Mouse (Mus musculus) embryonic facial prominence, embryonic 14.5 days (tissue): ENCODE data around the gene Ebf4. TPM values are rescaled to one million over a fixed set of nuclear protein-coding genes. Genes with fewer than 3 reads are reported as not detected.

ENCODE experiments used
- polyA plus RNA-seq: library from polyadenylated mRNA; unstranded; fragments of >200 nt; fragmentation: Nextera tagmentation; extraction: Ambion mirVana; gene quantifications from 2 replicates; pipeline ENCODE4 v1.2.1, GENCODE M21; 2014

Gene Ebf4
- polyA plus RNA-seq, 1 experiment from 2014 or later = 4.2 TPM

Other genes starting within 250 kb of the Ebf4 start
- 0.07 TPM in 1 of 2 replicates, not detected in the other for gene Tgm6, start 182.8 kb upstream of the Ebf4 start, polyA plus RNA-seq
- 472 and 523 TPM in 2 replicates for gene Snrpb, start 115.8 kb upstream of the Ebf4 start, polyA plus RNA-seq
- gene Tmc2, start 100.0 kb upstream of the Ebf4 start, polyA plus RNA-seq = not detected in 2 replicates
- gene Nop56, start 20.7 kb upstream of the Ebf4 start, polyA plus RNA-seq = 229 and 230 TPM in 2 replicates
- gene Idh3b, start 10.6 kb upstream of the Ebf4 start, polyA plus RNA-seq = 159 and 166 TPM in 2 replicates
- gene Cpxm1, start 102.4 kb downstream of the Ebf4 start, polyA plus RNA-seq = 94.8 and 106 TPM in 2 replicates
- not detected in 2 replicates for gene Gm28372, start 110.1 kb downstream of the Ebf4 start, polyA plus RNA-seq
- not detected in 2 replicates for gene 1700020A23Rik, start 110.1 kb downstream of the Ebf4 start, polyA plus RNA-seq
- gene Tmem239, start 111.3 kb downstream of the Ebf4 start, polyA plus RNA-seq = not detected in 2 replicates
- gene Vps16, start 129.2 kb downstream of the Ebf4 start, polyA plus RNA-seq = 51.6 and 66.0 TPM in 2 replicates
- gene Pced1a, start 129.5 kb downstream of the Ebf4 start, polyA plus RNA-seq = 12.2 and 12.3 TPM in 2 replicates
- gene Ptpra, start 155.1 kb downstream of the Ebf4 start, polyA plus RNA-seq = 111 and 115 TPM in 2 replicates